Mouse (Mus musculus): ENCODE measurements around the gene Bbox1. TPM values are rescaled to one million over a fixed set of nuclear protein-coding genes. Genes with fewer than 3 reads are reported as not detected.

Bbox1 gene
- polyA plus RNA-seq, 1 experiment from 2014 or later = 0.11 TPM

- Histone ChIP-seq H3K27ac (ENCODE audit: low read length) (no peak overlapping the region), H3K4me1 (ENCODE audit: control insufficient read depth, insufficient read depth, low read length) (0 out of 2 replicates have a peak, but pooled peaks cover 2% of the 10 kb centered on the region), H3K27me3 (ENCODE audit: control insufficient read depth, insufficient read depth, low read length) (no peaks in the 10 kb centered on the region), H3K36me3 (ENCODE audit: control insufficient read depth, insufficient read depth) (no peaks in the 10 kb centered on the region), H3K4me3 (ENCODE audit: low read length) (no peak overlapping the region), H3K9me3 (replicated peaks; ENCODE audit: control insufficient read depth, low read length) (no peaks in the 10 kb centered on the region), H3K9ac (ENCODE audit: low read length) (no peak overlapping the region), H3K4me2 (ENCODE audit: low read depth, low read length) (no peak overlapping the region)
- no peak for ATAC-seq (replicated peaks; ENCODE audit: extremely low read depth, insufficient read depth, low FRiP score)
Measured at GRCm38 (mm10) chr2:110225969-110226368, 88.4 kb downstream of the Bbox1 start.

GRCm38 (mm10) chr2:110222793-110223192 is 91.6 kb downstream of the Bbox1 start:
- Histone ChIP-seq H3K4me1 (ENCODE audit: control insufficient read depth, insufficient read depth, low read length) (no peaks in the 10 kb centered on the region), H3K4me3 (ENCODE audit: low read length) (no peak overlapping the region), H3K4me2 (ENCODE audit: low read depth, low read length) (no peak overlapping the region), H3K27ac (ENCODE audit: low read length) (no peak overlapping the region), H3K9ac (ENCODE audit: low read length) (no peak overlapping the region), H3K9me3 (replicated peaks; ENCODE audit: control insufficient read depth, low read length) (no peaks in the 10 kb centered on the region), H3K27me3 (ENCODE audit: control insufficient read depth, insufficient read depth, low read length) (no peaks in the 10 kb centered on the region), H3K36me3 (ENCODE audit: control insufficient read depth, insufficient read depth) (no peaks in the 10 kb centered on the region)
- ATAC-seq (replicated peaks; ENCODE audit: extremely low read depth, insufficient read depth, low FRiP score) = no peak
- 49% methylated on average over 2 of the region's 2 CpGs for WGBS

- no peaks in the 10 kb centered on the region; the same call in 1 of the 2 replicates for H3K27me3 ChIP-seq (ENCODE audit: control insufficient read depth, insufficient read depth, low read length)
- WGBS = 48% methylated on average over 1 of the region's 1 CpGs
- ATAC-seq (replicated peaks; ENCODE audit: extremely low read depth, insufficient read depth, low FRiP score) = no peak
Measured at GRCm38 (mm10) chr2:110220492-110220891, 93.9 kb downstream of the Bbox1 start.

GRCm38 (mm10) chr2:110215685-110216058 is 98.7 kb downstream of the Bbox1 start:
- no peak overlapping the region for H3K9ac ChIP-seq (ENCODE audit: low read length)
- H3K27ac ChIP-seq (ENCODE audit: low read length) = no peak overlapping the region
- H3K4me2 ChIP-seq (ENCODE audit: low read depth, low read length) = no peak overlapping the region
- no peaks in the 10 kb centered on the region for H3K36me3 ChIP-seq (ENCODE audit: control insufficient read depth, insufficient read depth)
- no peak overlapping the region for H3K4me3 ChIP-seq (ENCODE audit: low read length)
- no peak for ATAC-seq (replicated peaks; ENCODE audit: extremely low read depth, insufficient read depth, low FRiP score)
- peaks cover 2% of the 10 kb centered on the region; the same call in 1 of the 2 replicates for H3K27me3 ChIP-seq (ENCODE audit: control insufficient read depth, insufficient read depth, low read length)
- WGBS = 74% methylated on average over 3 of the region's 3 CpGs
- H3K9me3 ChIP-seq (replicated peaks; ENCODE audit: control insufficient read depth, low read length) = no peaks in the 10 kb centered on the region
- no peaks in the 10 kb centered on the region for H3K4me1 ChIP-seq (ENCODE audit: control insufficient read depth, insufficient read depth, low read length)

More at GRCm38 (mm10) chr2:110220492-110220891, 93.9 kb downstream of the Bbox1 start:
- H3K36me3 ChIP-seq (ENCODE audit: control insufficient read depth, insufficient read depth) = no peaks in the 10 kb centered on the region
- H3K4me3 ChIP-seq (ENCODE audit: low read length) = no peak overlapping the region
- no peak overlapping the region for H3K27ac ChIP-seq (ENCODE audit: low read length)
- no peaks in the 10 kb centered on the region for H3K4me1 ChIP-seq (ENCODE audit: control insufficient read depth, insufficient read depth, low read length)
- H3K4me2 ChIP-seq (ENCODE audit: low read depth, low read length) = no peak overlapping the region
- H3K9me3 ChIP-seq (replicated peaks; ENCODE audit: control insufficient read depth, low read length) = no peaks in the 10 kb centered on the region
- no peak overlapping the region for H3K9ac ChIP-seq (ENCODE audit: low read length)

- Histone ChIP-seq H3K9me3 (replicated peaks; ENCODE audit: control insufficient read depth, low read length) (no peaks in the 10 kb centered on the region), H3K4me2 (ENCODE audit: low read depth, low read length) (no peak overlapping the region), H3K27ac (ENCODE audit: low read length) (no peak overlapping the region), H3K4me3 (ENCODE audit: low read length) (no peak overlapping the region), H3K4me1 (ENCODE audit: control insufficient read depth, insufficient read depth, low read length) (no peaks in the 10 kb centered on the region), H3K9ac (ENCODE audit: low read length) (no peak overlapping the region), H3K36me3 (ENCODE audit: control insufficient read depth, insufficient read depth) (no peaks in the 10 kb centered on the region), H3K27me3 (ENCODE audit: control insufficient read depth, insufficient read depth, low read length) (peaks cover 2% of the 10 kb centered on the region; the same call in 1 of the 2 replicates)
- WGBS = 60% methylated on average over 9 of the region's 9 CpGs
- ATAC-seq (replicated peaks; ENCODE audit: extremely low read depth, insufficient read depth, low FRiP score) = no peak
Measured at GRCm38 (mm10) chr2:110214991-110215684, 99.2 kb downstream of the Bbox1 start.

GRCm38 (mm10) chr2:110214278-110214677 is 100.1 kb downstream of the Bbox1 start:
- Histone ChIP-seq H3K4me3 (ENCODE audit: low read length) (no peak overlapping the region), H3K4me1 (ENCODE audit: control insufficient read depth, insufficient read depth, low read length) (no peaks in the 10 kb centered on the region), H3K36me3 (ENCODE audit: control insufficient read depth, insufficient read depth) (no peaks in the 10 kb centered on the region), H3K9ac (ENCODE audit: low read length) (no peak overlapping the region), H3K27ac (ENCODE audit: low read length) (no peak overlapping the region), H3K27me3 (ENCODE audit: control insufficient read depth, insufficient read depth, low read length) (peaks cover 2% of the 10 kb centered on the region; the same call in 1 of the 2 replicates), H3K9me3 (replicated peaks; ENCODE audit: control insufficient read depth, low read length) (no peaks in the 10 kb centered on the region), H3K4me2 (ENCODE audit: low read depth, low read length) (no peak overlapping the region)
- ATAC-seq (replicated peaks; ENCODE audit: extremely low read depth, insufficient read depth, low FRiP score) = no peak
- 66% methylated on average over 4 of the region's 4 CpGs for WGBS

Other genes with a start within 250 kb of the Bbox1 start
- gene Fibin, start 48.6 kb upstream of the Bbox1 start, polyA plus RNA-seq (2015; fragmentation: Nextera tagmentation; extraction: Ambion mirVana) = 14.7 and 15.9 TPM in 2 replicates

Data from heart, embryonic 16.5 days (tissue).